Mouse (Mus musculus) CH12F3 (cell line): Measurements from ENCODE around the gene Rabgef1.

Experiments
- in situ Hi-C: fragments of 300-500 bp; cut with MboI; formaldehyde crosslinking; loops from 2 replicates; pipeline ENCODE4 v1.14.3; 2020; ENCODE audit warnings: low sequenced_read_pairs

The Rabgef1 gene

GRCm38 (mm10) chr5:130205441-130206023, 33.9 kb downstream of the Rabgef1 start:
- in situ Hi-C loops, result no loop called here

- in situ Hi-C loops, result no loop called here
These were observed 35.7 kb downstream of the Rabgef1 start for GRCm38 (mm10) chr5:130207299-130207698.

- in situ Hi-C loops, result no loop called here
These were observed 41.4 kb downstream of the Rabgef1 start for GRCm38 (mm10) chr5:130212956-130213355.

- in situ Hi-C loops, result no loop called here
These were observed 45.2 kb downstream of the Rabgef1 start, which contains the start of gene Tmem248 for GRCm38 (mm10) chr5:130216781-130217180. Tmem248 (plus strand) TSS chr5:130217081.

GRCm38 (mm10) chr5:130217406-130217805, 45.8 kb downstream of the Rabgef1 start:
- in situ Hi-C loops, result no loop called here

GRCm38 (mm10) chr5:130218336-130218735, 46.7 kb downstream of the Rabgef1 start:
- in situ Hi-C loops, result no loop called here

GRCm38 (mm10) chr5:130221316-130221715, 49.7 kb downstream of the Rabgef1 start:
- in situ Hi-C loops, result no loop called here

- in situ Hi-C loops, result no loop called here
These were observed 50.2 kb downstream of the Rabgef1 start for GRCm38 (mm10) chr5:130221760-130222145.

GRCm38 (mm10) chr5:130222146-130223004, 50.8 kb downstream of the Rabgef1 start:
- in situ Hi-C loops, result no loop called here

GRCm38 (mm10) chr5:130226790-130227189, 55.2 kb downstream of the Rabgef1 start:
- in situ Hi-C loops, result no loop called here

GRCm38 (mm10) chr5:130228120-130228519, 56.5 kb downstream of the Rabgef1 start:
- in situ Hi-C loops, result no loop called here

- in situ Hi-C loops, result no loop called here
These were observed 64.7 kb downstream of the Rabgef1 start for GRCm38 (mm10) chr5:130236302-130236701.

GRCm38 (mm10) chr5:130239236-130239635, 67.6 kb downstream of the Rabgef1 start:
- in situ Hi-C loops, result no loop called here

GRCm38 (mm10) chr5:130239856-130240255, 68.3 kb downstream of the Rabgef1 start:
- in situ Hi-C loops, result no loop called here

- in situ Hi-C loops, result no loop called here
These were observed 69.8 kb downstream of the Rabgef1 start for GRCm38 (mm10) chr5:130241426-130241825.

- in situ Hi-C loops, result no loop called here
These were observed 76.2 kb downstream of the Rabgef1 start for GRCm38 (mm10) chr5:130247823-130248222.

GRCm38 (mm10) chr5:130254164-130255016, 82.8 kb downstream of the Rabgef1 start:
- in situ Hi-C loops, result loop anchor here (25.0 kb wide), 1 partner anchor 1242 kb away; the partner anchor contains the start of genes Ran and Stx2

GRCm38 (mm10) chr5:130255017-130255720, 83.6 kb downstream of the Rabgef1 start, which contains the start of the genes Sbds and Tyw1:
Sbds (minus strand) TSS chr5:130255530.
Tyw1 (plus strand) TSS chr5:130255619.
- in situ Hi-C loops, result loop anchor here (25.0 kb wide), 1 partner anchor 1243 kb away; the partner anchor contains the start of genes Ran and Stx2

GRCm38 (mm10) chr5:130255799-130256525, 84.4 kb downstream of the Rabgef1 start:
- in situ Hi-C loops, result loop anchor here (25.0 kb wide), 1 partner anchor 1244 kb away; the partner anchor contains the start of genes Ran and Stx2
